Mouse (Mus musculus) midbrain, embryonic 10.5 days (tissue): ENCODE results near the gene AC141477.1. TPM values are rescaled to one million over a fixed set of nuclear protein-coding genes. Genes with fewer than 3 reads are reported as not detected.

ENCODE experiments used
- DNase-seq: peaks from one replicate; pipeline ENCODE4 v3.0.0-alpha.2; 2017; ENCODE audit warnings: low spot score
- H3K27ac ChIP-seq: fragments of 300-500 bp; sonication (generic); replicated peaks from 2 replicates; pipeline ENCODE4 v1.5.1; 2016; ENCODE audit warnings: mild to moderate bottlenecking
- H3K27me3 ChIP-seq: fragments of 300-500 bp; sonication (generic); 2 replicates; pipeline ENCODE4 v1.6.1; 2016; ENCODE audit warnings: low read depth, mild to moderate bottlenecking; ENCODE audit not compliant: poor library complexity, severe bottlenecking
- H3K36me3 ChIP-seq: fragments of 300-500 bp; sonication (generic); 2 replicates; pipeline ENCODE4 v1.6.1; 2016; ENCODE audit warnings: mild to moderate bottlenecking, moderate library complexity
- H3K4me1 ChIP-seq: fragments of 300-500 bp; sonication (generic); 2 replicates; pipeline ENCODE4 v1.6.1; 2016
- H3K4me3 ChIP-seq: fragments of 300-500 bp; sonication (generic); 2 replicates; pipeline ENCODE4 v1.5.1; 2016; ENCODE audit warnings: mild to moderate bottlenecking, moderate library complexity
- H3K9me3 ChIP-seq: fragments of 300-500 bp; sonication (generic); replicated peaks from 2 replicates; pipeline ENCODE4 v1.6.1; 2016; ENCODE audit warnings: mild to moderate bottlenecking
- WGBS: fragments of 180-500 bp; shearing (Covaris S2); methylation state at CpG from one replicate; pipeline ENCODE4 v1.1.7; 2016; 5-methylcytosine and 5-hydroxymethylcytosine counted together
- polyA plus RNA-seq: library from polyadenylated mRNA; unstranded; fragments of >200 nt; fragmentation: Nextera tagmentation; extraction: Ambion mirVana; gene quantifications from 2 replicates; pipeline ENCODE4 v1.2.1, GENCODE M21; 2016

AC141477.1 gene
- not detected in 2 replicates for polyA plus RNA-seq

GRCm38 (mm10) chr10:76440281-76440680 is at the start of gene AC141477.1:
AC141477.1 (minus strand) TSS chr10:76440444.
- Histone ChIP-seq H3K9me3 (no peaks in the 10 kb centered on the region), H3K27ac (no peak within 1 kb of the TSS), H3K27me3 (no peaks in the 10 kb centered on the region), H3K4me1 (peaks cover 24% of the 10 kb centered on the region), H3K36me3 (peaks cover 54% of the 10 kb centered on the region), H3K4me3 (peak within 1 kb of the TSS; percentile 88)
- no peak for DNase-seq
- WGBS: 95% methylated on average over 17 of the region's 17 CpGs

- DNase-seq: no peak
- H3K9me3 ChIP-seq: no peaks in the 10 kb centered on the region
- H3K27me3 ChIP-seq: no peaks in the 10 kb centered on the region
- H3K36me3 ChIP-seq: peaks cover 98% of the 10 kb centered on the region
- H3K27ac ChIP-seq: no peak overlapping the region
- 93% methylated on average over 15 of the region's 15 CpGs for WGBS
- no peak overlapping the region for H3K4me3 ChIP-seq
- no peaks in the 10 kb centered on the region for H3K4me1 ChIP-seq
Observed at GRCm38 (mm10) chr10:76489205-76489604, 49.0 kb upstream of the AC141477.1 start.

GRCm38 (mm10) chr10:76488265-76488664 is 48.0 kb upstream of the AC141477.1 start:
- H3K36me3 ChIP-seq: peaks cover 98% of the 10 kb centered on the region
- no peaks in the 10 kb centered on the region for H3K9me3 ChIP-seq
- H3K4me1 ChIP-seq: no peaks in the 10 kb centered on the region
- H3K27ac ChIP-seq: no peak overlapping the region
- DNase-seq: no peak
- 95% methylated on average over 8 of the region's 8 CpGs for WGBS
- no peaks in the 10 kb centered on the region for H3K27me3 ChIP-seq
- no peak overlapping the region for H3K4me3 ChIP-seq

- DNase-seq: no peak
- H3K4me3 ChIP-seq: no peak overlapping the region
- no peaks in the 10 kb centered on the region for H3K27me3 ChIP-seq
- H3K36me3 ChIP-seq: peaks cover 100% of the 10 kb centered on the region
- H3K27ac ChIP-seq: no peak overlapping the region
- H3K9me3 ChIP-seq: no peaks in the 10 kb centered on the region
- WGBS: 98% methylated on average over 2 of the region's 2 CpGs
- no peaks in the 10 kb centered on the region for H3K4me1 ChIP-seq
Observed at GRCm38 (mm10) chr10:76486302-76486701, 46.1 kb upstream of the AC141477.1 start.

GRCm38 (mm10) chr10:76481480-76481879 is 41.2 kb upstream of the AC141477.1 start:
- DNase-seq: no peak
- no peaks in the 10 kb centered on the region for H3K27me3 ChIP-seq
- 91% methylated on average over 6 of the region's 6 CpGs for WGBS
- no peaks in the 10 kb centered on the region for H3K4me1 ChIP-seq
- H3K4me3 ChIP-seq: no peak overlapping the region
- H3K27ac ChIP-seq: no peak overlapping the region
- H3K9me3 ChIP-seq: no peaks in the 10 kb centered on the region
- H3K36me3 ChIP-seq: peaks cover 98% of the 10 kb centered on the region

GRCm38 (mm10) chr10:76480851-76481250 is 40.6 kb upstream of the AC141477.1 start:
- Histone ChIP-seq H3K9me3 (no peaks in the 10 kb centered on the region), H3K27ac (no peak overlapping the region), H3K4me1 (no peaks in the 10 kb centered on the region), H3K36me3 (peaks cover 98% of the 10 kb centered on the region), H3K4me3 (no peak overlapping the region), H3K27me3 (no peaks in the 10 kb centered on the region)
- WGBS: 91% methylated on average over 13 of the region's 13 CpGs
- no peak for DNase-seq

GRCm38 (mm10) chr10:76473759-76474158 is 33.5 kb upstream of the AC141477.1 start:
- DNase-seq: no peak
- H3K36me3 ChIP-seq: peaks cover 87% of the 10 kb centered on the region
- no peak overlapping the region for H3K4me3 ChIP-seq
- no peaks in the 10 kb centered on the region for H3K27me3 ChIP-seq
- no peaks in the 10 kb centered on the region for H3K9me3 ChIP-seq
- no peak overlapping the region for H3K27ac ChIP-seq
- 90% methylated on average over 5 of the region's 5 CpGs for whole genome bisulfite sequencing
- H3K4me1 ChIP-seq: peaks cover 3% of the 10 kb centered on the region

GRCm38 (mm10) chr10:76468203-76469162 is 28.2 kb upstream of the AC141477.1 start, which contains the start of the genes Mcm3ap and Ybey:
Mcm3ap (plus strand) TSS chr10:76468927.
Ybey (minus strand) TSS chr10:76469114.
- Histone ChIP-seq H3K4me3 (peak within 1 kb of the TSS; percentile 90), H3K9me3 (no peaks in the 10 kb centered on the region), H3K4me1 (peaks cover 11% of the 10 kb centered on the region), H3K36me3 (peaks cover 56% of the 10 kb centered on the region), H3K27me3 (no peaks in the 10 kb centered on the region), H3K27ac (peak within 1 kb of the TSS; percentile 92)
- 2% methylated on average over 55 of the region's 55 CpGs for WGBS
- DNase-seq: peak; percentile 93

GRCm38 (mm10) chr10:76462721-76463120 is 22.5 kb upstream of the AC141477.1 start:
- no peaks in the 10 kb centered on the region for H3K27me3 ChIP-seq
- H3K36me3 ChIP-seq: peaks cover 44% of the 10 kb centered on the region
- no peak overlapping the region for H3K4me3 ChIP-seq
- peaks cover 24% of the 10 kb centered on the region for H3K9me3 ChIP-seq
- H3K4me1 ChIP-seq: peaks cover 4% of the 10 kb centered on the region
- DNase-seq: no peak
- 87% methylated on average over 6 of the region's 6 CpGs for WGBS
- H3K27ac ChIP-seq: no peak overlapping the region

- DNase-seq: no peak
- no peaks in the 10 kb centered on the region for H3K27me3 ChIP-seq
- peaks cover 27% of the 10 kb centered on the region for H3K9me3 ChIP-seq
- no peaks in the 10 kb centered on the region for H3K4me1 ChIP-seq
- H3K36me3 ChIP-seq: peaks cover 44% of the 10 kb centered on the region
- 93% methylated on average over 7 of the region's 7 CpGs for WGBS
- no peak overlapping the region for H3K27ac ChIP-seq
- no peak overlapping the region for H3K4me3 ChIP-seq
Observed at GRCm38 (mm10) chr10:76462312-76462711, 22.1 kb upstream of the AC141477.1 start.

GRCm38 (mm10) chr10:76461255-76461654 is 21.0 kb upstream of the AC141477.1 start:
- no peak for DNase-seq
- Histone ChIP-seq H3K36me3 (peaks cover 42% of the 10 kb centered on the region), H3K4me1 (no peaks in the 10 kb centered on the region), H3K27ac (no peak overlapping the region), H3K9me3 (peaks cover 27% of the 10 kb centered on the region), H3K4me3 (no peak overlapping the region), H3K27me3 (no peaks in the 10 kb centered on the region)
- 84% methylated on average over 1 of the region's 1 CpGs for WGBS

GRCm38 (mm10) chr10:76455289-76455688 is 15.0 kb upstream of the AC141477.1 start:
- no peak overlapping the region for H3K27ac ChIP-seq
- WGBS: 62% methylated on average over 5 of the region's 5 CpGs
- no peaks in the 10 kb centered on the region for H3K4me1 ChIP-seq
- peak; percentile 38 for DNase-seq
- H3K36me3 ChIP-seq: peaks cover 5% of the 10 kb centered on the region
- no peak overlapping the region for H3K4me3 ChIP-seq
- peaks cover 23% of the 10 kb centered on the region for H3K9me3 ChIP-seq
- H3K27me3 ChIP-seq: no peaks in the 10 kb centered on the region

GRCm38 (mm10) chr10:76448851-76449250 is 8.6 kb upstream of the AC141477.1 start, which contains the start of gene 2610028H24Rik:
2610028H24Rik (plus strand) TSS chr10:76449081.
- H3K27me3 ChIP-seq: no peaks in the 10 kb centered on the region
- no peak within 1 kb of the TSS for H3K4me3 ChIP-seq
- no peaks in the 10 kb centered on the region for H3K9me3 ChIP-seq
- no peak within 1 kb of the TSS for H3K27ac ChIP-seq
- peaks cover 1% of the 10 kb centered on the region for H3K4me1 ChIP-seq
- WGBS: 67% methylated on average over 5 of the region's 5 CpGs
- DNase-seq: no peak
- H3K36me3 ChIP-seq: no peaks in the 10 kb centered on the region
